Mouse (Mus musculus): ENCODE data around the gene Hoxb4.

Gene Hoxb4

GRCm38 (mm10) chr11:96317608-96318367, at the start of gene Hoxb4:
Hoxb4 (plus strand) TSS chr11:96318267.
- no peak for DNase-seq

GRCm38 (mm10) chr11:96269869-96270268, 48.2 kb upstream of the Hoxb4 start:
- no peak for DNase-seq

GRCm38 (mm10) chr11:96270996-96271540, 47.0 kb upstream of the Hoxb4 start, which contains the start of gene Hoxb9:
Hoxb9 (plus strand) TSS chr11:96271457.
- no peak for DNase-seq

GRCm38 (mm10) chr11:96271541-96272011, 46.5 kb upstream of the Hoxb4 start:
- no peak for DNase-seq

GRCm38 (mm10) chr11:96272024-96272921, 45.8 kb upstream of the Hoxb4 start:
- no peak for DNase-seq

GRCm38 (mm10) chr11:96274428-96274827, 43.6 kb upstream of the Hoxb4 start:
- DNase-seq, result no peak

- DNase-seq, result no peak
Measured at GRCm38 (mm10) chr11:96275896-96276295, 42.2 kb upstream of the Hoxb4 start.

- DNase-seq, result no peak
Measured at GRCm38 (mm10) chr11:96277151-96278044, 40.7 kb upstream of the Hoxb4 start.

GRCm38 (mm10) chr11:96278324-96278723, 39.7 kb upstream of the Hoxb4 start:
- DNase-seq, result no peak

GRCm38 (mm10) chr11:96278773-96279172, 39.3 kb upstream of the Hoxb4 start:
- DNase-seq, result peak; percentile 92

GRCm38 (mm10) chr11:96279421-96280233, 38.4 kb upstream of the Hoxb4 start:
- no peak for DNase-seq

GRCm38 (mm10) chr11:96280399-96281378, 37.4 kb upstream of the Hoxb4 start:
- DNase-seq, result no peak

GRCm38 (mm10) chr11:96281396-96281795, 36.7 kb upstream of the Hoxb4 start:
- no peak for DNase-seq

GRCm38 (mm10) chr11:96281855-96282570, 36.1 kb upstream of the Hoxb4 start, which contains the start of gene Hoxb8:
Hoxb8 (plus strand) TSS chr11:96281905.
- no peak for DNase-seq

GRCm38 (mm10) chr11:96282795-96283430, 35.2 kb upstream of the Hoxb4 start:
- DNase-seq, result no peak

GRCm38 (mm10) chr11:96284041-96284749, 33.9 kb upstream of the Hoxb4 start:
- peak; percentile 63 for DNase-seq

GRCm38 (mm10) chr11:96284774-96285734, 33.0 kb upstream of the Hoxb4 start:
- no peak for DNase-seq

All from lung, postnatal 14 days (tissue).